Mouse (Mus musculus): ENCODE data around the gene 1700012P22Rik. TPM values are rescaled to one million over a fixed set of nuclear protein-coding genes. Genes with fewer than 3 reads are reported as not detected.

The 1700012P22Rik gene
- total and polyA plus RNA-seq, 3 experiments, result not detected

GRCm38 (mm10) chr4:144420644-144421043, 17.9 kb downstream of the 1700012P22Rik start:
- Histone ChIP-seq H3K27me3 (ENCODE audit: insufficient read depth, low read length) (no peaks in the 10 kb centered on the region), H3K9me3 (replicated peaks) (peaks cover 41% of the 10 kb centered on the region), H3K4me1 (ENCODE audit: insufficient read depth, low read depth, low read length) (no peaks in the 10 kb centered on the region), H3K4me3 (ENCODE audit: low read depth, low read length) (no peak overlapping the region), H3K36me3 (replicated peaks) (no peaks in the 10 kb centered on the region)
- no peak for ATAC-seq (ENCODE audit: extremely low read depth, insufficient number of reproducible peaks, low FRiP score, poor library complexity, severe bottlenecking)
- DNase-seq (ENCODE audit: low spot score), result no peak
- TF ChIP-seq CTCF (IDR thresholded peaks at IDR 0.05; ENCODE audit: low read depth, low read length), result no peak
- no peak for TF ChIP-seq GATA1 (IDR thresholded peaks at IDR 0.05; ENCODE audit: borderline replicate concordance, low read length)
- TF ChIP-seq TAL1 (conservative IDR thresholded peaks at IDR 0.05; ENCODE audit: low read depth, low read length), result no peak
- TF ChIP-seq GATA2 (IDR thresholded peaks at IDR 0.05; ENCODE audit: borderline replicate concordance, low read depth, low read length), result no peak
- no peak for TF ChIP-seq POLR2AphosphoS5 (IDR thresholded peaks at IDR 0.05; ENCODE audit: insufficient replicate concordance, low read depth, low read length)

GRCm38 (mm10) chr4:144408290-144408689, 30.3 kb downstream of the 1700012P22Rik start, which contains the start of gene Pramef12:
Gene Pramef12, minus strand, starts transcription at chr4:144408464.
- no peak for TF ChIP-seq GATA1 (IDR thresholded peaks at IDR 0.05; ENCODE audit: borderline replicate concordance, low read length)
- no peak for TF ChIP-seq CTCF (IDR thresholded peaks at IDR 0.05; ENCODE audit: low read depth, low read length)
- TF ChIP-seq TAL1 (conservative IDR thresholded peaks at IDR 0.05; ENCODE audit: low read depth, low read length), result no peak
- TF ChIP-seq POLR2AphosphoS5 (IDR thresholded peaks at IDR 0.05; ENCODE audit: insufficient replicate concordance, low read depth, low read length), result no peak
- no peaks in the 10 kb centered on the region for H3K36me3 ChIP-seq (replicated peaks)
- no peaks in the 10 kb centered on the region for H3K4me1 ChIP-seq (ENCODE audit: insufficient read depth, low read depth, low read length)
- DNase-seq (ENCODE audit: low spot score) (no peak), ATAC-seq (ENCODE audit: extremely low read depth, insufficient number of reproducible peaks, low FRiP score, poor library complexity, severe bottlenecking) (no peak)
- H3K9me3 ChIP-seq (replicated peaks), result peaks cover 30% of the 10 kb centered on the region
- no peak within 1 kb of the TSS for H3K4me3 ChIP-seq (ENCODE audit: low read depth, low read length)
- H3K27me3 ChIP-seq (ENCODE audit: insufficient read depth, low read length), result no peaks in the 10 kb centered on the region

GRCm38 (mm10) chr4:144406261-144406660, 32.3 kb downstream of the 1700012P22Rik start:
- H3K36me3 ChIP-seq (replicated peaks), result no peaks in the 10 kb centered on the region
- no peak for TF ChIP-seq CTCF (IDR thresholded peaks at IDR 0.05; ENCODE audit: low read depth, low read length)
- TF ChIP-seq GATA2 (IDR thresholded peaks at IDR 0.05; ENCODE audit: borderline replicate concordance, low read depth, low read length), result no peak
- no peak for TF ChIP-seq GATA1 (IDR thresholded peaks at IDR 0.05; ENCODE audit: borderline replicate concordance, low read length)
- TF ChIP-seq TAL1 (conservative IDR thresholded peaks at IDR 0.05; ENCODE audit: low read depth, low read length), result no peak
- no peak for TF ChIP-seq POLR2AphosphoS5 (IDR thresholded peaks at IDR 0.05; ENCODE audit: insufficient replicate concordance, low read depth, low read length)
- no peak for ATAC-seq (ENCODE audit: extremely low read depth, insufficient number of reproducible peaks, low FRiP score, poor library complexity, severe bottlenecking)
- H3K27me3 ChIP-seq (ENCODE audit: insufficient read depth, low read length), result no peaks in the 10 kb centered on the region
- peaks cover 34% of the 10 kb centered on the region for H3K9me3 ChIP-seq (replicated peaks)
- no peaks in the 10 kb centered on the region for H3K4me1 ChIP-seq (ENCODE audit: insufficient read depth, low read depth, low read length)
- no peak for DNase-seq (ENCODE audit: low spot score)
- no peak overlapping the region for H3K4me3 ChIP-seq (ENCODE audit: low read depth, low read length)

GRCm38 (mm10) chr4:144404456-144405086, 34.0 kb downstream of the 1700012P22Rik start:
- ATAC-seq (ENCODE audit: extremely low read depth, insufficient number of reproducible peaks, low FRiP score, poor library complexity, severe bottlenecking), result no peak

GRCm38 (mm10) chr4:144402712-144403111, 35.9 kb downstream of the 1700012P22Rik start:
- TF ChIP-seq GATA1 (IDR thresholded peaks at IDR 0.05; ENCODE audit: borderline replicate concordance, low read length) (no peak), POLR2AphosphoS5 (IDR thresholded peaks at IDR 0.05; ENCODE audit: insufficient replicate concordance, low read depth, low read length) (no peak), CTCF (IDR thresholded peaks at IDR 0.05; ENCODE audit: low read depth, low read length) (no peak), GATA2 (IDR thresholded peaks at IDR 0.05; ENCODE audit: borderline replicate concordance, low read depth, low read length) (no peak), TAL1 (conservative IDR thresholded peaks at IDR 0.05; ENCODE audit: low read depth, low read length) (no peak)
- peaks cover 27% of the 10 kb centered on the region for H3K9me3 ChIP-seq (replicated peaks)
- no peak; the same call in 1 of the 2 replicates for ATAC-seq (ENCODE audit: extremely low read depth, insufficient number of reproducible peaks, low FRiP score, poor library complexity, severe bottlenecking)
- no peak overlapping the region for H3K4me3 ChIP-seq (ENCODE audit: low read depth, low read length)
- no peaks in the 10 kb centered on the region for H3K4me1 ChIP-seq (ENCODE audit: insufficient read depth, low read depth, low read length)
- no peaks in the 10 kb centered on the region for H3K27me3 ChIP-seq (ENCODE audit: insufficient read depth, low read length)
- no peaks in the 10 kb centered on the region for H3K36me3 ChIP-seq (replicated peaks)
- DNase-seq (ENCODE audit: low spot score), result no peak

More at GRCm38 (mm10) chr4:144404456-144405086, 34.0 kb downstream of the 1700012P22Rik start:
- Histone ChIP-seq H3K4me3 (ENCODE audit: low read depth, low read length) (no peak overlapping the region), H3K9me3 (replicated peaks) (peaks cover 33% of the 10 kb centered on the region), H3K27me3 (ENCODE audit: insufficient read depth, low read length) (no peaks in the 10 kb centered on the region), H3K36me3 (replicated peaks) (no peaks in the 10 kb centered on the region), H3K4me1 (ENCODE audit: insufficient read depth, low read depth, low read length) (no peaks in the 10 kb centered on the region)
- no peak for DNase-seq (ENCODE audit: low spot score)
- TF ChIP-seq GATA1 (IDR thresholded peaks at IDR 0.05; ENCODE audit: borderline replicate concordance, low read length) (no peak), GATA2 (IDR thresholded peaks at IDR 0.05; ENCODE audit: borderline replicate concordance, low read depth, low read length) (no peak), CTCF (IDR thresholded peaks at IDR 0.05; ENCODE audit: low read depth, low read length) (no peak), TAL1 (conservative IDR thresholded peaks at IDR 0.05; ENCODE audit: low read depth, low read length) (no peak), POLR2AphosphoS5 (IDR thresholded peaks at IDR 0.05; ENCODE audit: insufficient replicate concordance, low read depth, low read length) (no peak)

- ATAC-seq (ENCODE audit: extremely low read depth, insufficient number of reproducible peaks, low FRiP score, poor library complexity, severe bottlenecking), result no peak
- no peaks in the 10 kb centered on the region for H3K36me3 ChIP-seq (replicated peaks)
- H3K4me1 ChIP-seq (ENCODE audit: insufficient read depth, low read depth, low read length), result no peaks in the 10 kb centered on the region
- H3K4me3 ChIP-seq (ENCODE audit: low read depth, low read length), result no peak overlapping the region
- H3K9me3 ChIP-seq (replicated peaks), result peaks cover 43% of the 10 kb centered on the region
- no peak for DNase-seq (ENCODE audit: low spot score)
- H3K27me3 ChIP-seq (ENCODE audit: insufficient read depth, low read length), result no peaks in the 10 kb centered on the region
- TF ChIP-seq CTCF (IDR thresholded peaks at IDR 0.05; ENCODE audit: low read depth, low read length), result no peak
Observed at GRCm38 (mm10) chr4:144396316-144396715, 42.3 kb downstream of the 1700012P22Rik start.
